Mouse (Mus musculus) neutrophil, adult 5-6 weeks (primary cell): Measurements from ENCODE around the gene Lrrc3b. TPM values are rescaled to one million over a fixed set of nuclear protein-coding genes. Genes with fewer than 3 reads are reported as not detected.

Source experiments
- ATAC-seq: fragments of 151-379, 151-347 bp; 2 replicates; pipeline ENCODE4 v1.8.0; 2017; ENCODE audit warnings: mild to moderate bottlenecking, moderate TSS enrichment; ENCODE audit not compliant: insufficient number of reproducible peaks, poor library complexity, low FRiP score, severe bottlenecking; ENCODE audit errors: extremely low read depth
- total RNA-seq: library from RNA; stranded (forward); fragments of 200-1000 nt; gene quantifications from 2 replicates; pipeline ENCODE4 v1.2.3, GENCODE M21; 2017

Lrrc3b gene
- total RNA-seq, result not detected in 2 replicates

- ATAC-seq, result no peak
Observed at GRCm38 (mm10) chr14:15438485-15439157, at the start of gene Lrrc3b. Lrrc3b (minus strand) TSS chr14:15438987.

GRCm38 (mm10) chr14:15477668-15478067 lies 38.9 kb upstream of the Lrrc3b start:
- ATAC-seq, result no peak

GRCm38 (mm10) chr14:15438096-15438484 lies 697 bp downstream of the Lrrc3b start:
- no peak for ATAC-seq

GRCm38 (mm10) chr14:15437501-15437941 lies 1.3 kb downstream of the Lrrc3b start:
- no peak for ATAC-seq

GRCm38 (mm10) chr14:15437046-15437445 lies 1.7 kb downstream of the Lrrc3b start:
- no peak for ATAC-seq

GRCm38 (mm10) chr14:15436586-15436985 lies 2.2 kb downstream of the Lrrc3b start:
- ATAC-seq, result no peak

GRCm38 (mm10) chr14:15432396-15432795 lies 6.4 kb downstream of the Lrrc3b start:
- ATAC-seq, result no peak

GRCm38 (mm10) chr14:15421624-15422023 lies 17.2 kb downstream of the Lrrc3b start:
- no peak for ATAC-seq

- ATAC-seq, result no peak
Observed at GRCm38 (mm10) chr14:15410686-15411534, 27.9 kb downstream of the Lrrc3b start.

GRCm38 (mm10) chr14:15385536-15385935 lies 53.3 kb downstream of the Lrrc3b start:
- ATAC-seq, result no peak

GRCm38 (mm10) chr14:15384972-15385371 lies 53.8 kb downstream of the Lrrc3b start:
- ATAC-seq, result no peak

- no peak for ATAC-seq
Observed at GRCm38 (mm10) chr14:15384532-15384931, 54.3 kb downstream of the Lrrc3b start.

GRCm38 (mm10) chr14:15383133-15383532 lies 55.7 kb downstream of the Lrrc3b start:
- ATAC-seq, result no peak

GRCm38 (mm10) chr14:15377368-15377767 lies 61.4 kb downstream of the Lrrc3b start:
- no peak for ATAC-seq

- no peak for ATAC-seq
Observed at GRCm38 (mm10) chr14:15376786-15377185, 62.0 kb downstream of the Lrrc3b start.

- ATAC-seq, result no peak
Observed at GRCm38 (mm10) chr14:15374271-15374670, 64.5 kb downstream of the Lrrc3b start.

- ATAC-seq, result no peak
Observed at GRCm38 (mm10) chr14:15372985-15373384, 65.8 kb downstream of the Lrrc3b start.

GRCm38 (mm10) chr14:15365045-15365444 lies 73.7 kb downstream of the Lrrc3b start:
- ATAC-seq, result no peak

GRCm38 (mm10) chr14:15359893-15360292 lies 78.9 kb downstream of the Lrrc3b start:
- no peak for ATAC-seq

GRCm38 (mm10) chr14:15359134-15359533 lies 79.7 kb downstream of the Lrrc3b start:
- no peak for ATAC-seq
